Mouse (Mus musculus) limb, embryonic 12.5 days (tissue): Measurements from ENCODE around the gene Efr3b. TPM values are rescaled to one million over a fixed set of nuclear protein-coding genes. Genes with fewer than 3 reads are reported as not detected.
"Not testable (repeated sequence)": the region's sequence is repeated elsewhere in the genome, so short reads cannot be mapped to it uniquely, and the experiment has no call there.

Experiments used
- ATAC-seq: fragments of 200-750 bp; cut with Nextera tagmentation; 2 replicates; pipeline ENCODE4 v1.8.0; 2017; ENCODE audit warnings: low read depth, moderate TSS enrichment; ENCODE audit not compliant: insufficient number of reproducible peaks, insufficient read depth, low FRiP score, low TSS enrichment
- H3K27ac ChIP-seq: fragments of 300-500 bp; sonication (generic); 2 replicates; pipeline ENCODE4 v1.5.1; 2016; ENCODE audit warnings: mild to moderate bottlenecking, moderate library complexity
- H3K27me3 ChIP-seq: fragments of 300-500 bp; sonication (generic); 2 replicates; pipeline ENCODE4 v1.6.1; 2016; ENCODE audit warnings: mild to moderate bottlenecking, moderate library complexity
- H3K36me3 ChIP-seq: fragments of 300-500 bp; sonication (generic); 2 replicates; pipeline ENCODE4 v1.6.1; 2016; ENCODE audit warnings: mild to moderate bottlenecking, moderate library complexity
- H3K4me1 ChIP-seq: fragments of 300-500 bp; sonication (generic); replicated peaks from 2 replicates; pipeline ENCODE4 v1.6.1; 2016
- H3K4me2 ChIP-seq: fragments of 300-500 bp; sonication (generic); 2 replicates; pipeline ENCODE4 v1.6.1; 2016; ENCODE audit warnings: mild to moderate bottlenecking, moderate library complexity
- H3K4me3 ChIP-seq: fragments of 300-500 bp; sonication (generic); replicated peaks from 2 replicates; pipeline ENCODE4 v1.5.1; 2016; ENCODE audit warnings: mild to moderate bottlenecking
- H3K9ac ChIP-seq: fragments of 300-500 bp; sonication (generic); replicated peaks from 2 replicates; pipeline ENCODE4 v1.6.1; 2016; ENCODE audit warnings: mild to moderate bottlenecking, moderate library complexity
- H3K9me3 ChIP-seq: fragments of 300-500 bp; sonication (generic); 2 replicates; pipeline ENCODE4 v1.6.1; 2016; ENCODE audit warnings: mild to moderate bottlenecking, moderate library complexity
- WGBS: fragments of 180-500 bp; shearing (Covaris S2); methylation state at CpG from one replicate; pipeline ENCODE4 v1.1.7; 2016; 5-methylcytosine and 5-hydroxymethylcytosine counted together
- polyA plus RNA-seq: library from polyadenylated mRNA; unstranded; fragments of >200 nt; fragmentation: Nextera tagmentation; extraction: Ambion mirVana; gene quantifications from 2 replicates; pipeline ENCODE4 v1.2.1, GENCODE M21; 2016

The Efr3b gene
- polyA plus RNA-seq, 1 experiment from 2014 or later = 8.8 TPM

GRCm38 (mm10) chr12:3981350-3982131, 57.2 kb downstream of the Efr3b start:
- peaks cover 15% of the 10 kb centered on the region for H3K27me3 ChIP-seq
- peaks cover 28% of the 10 kb centered on the region for H3K36me3 ChIP-seq
- peak overlapping the region; percentile 85 for H3K4me2 ChIP-seq
- peak overlapping the region; percentile 48 for H3K4me3 ChIP-seq
- under 1% methylated on average over 41 of the region's 41 CpGs for whole genome bisulfite sequencing
- H3K9ac ChIP-seq = peak overlapping the region; percentile 53
- H3K27ac ChIP-seq = 0 out of 2 replicates have a peak overlapping the region, but pooled peaks have one; percentile 23
- H3K9me3 ChIP-seq = no peaks in the 10 kb centered on the region
- peak; percentile 92 for ATAC-seq
- peaks cover 11% of the 10 kb centered on the region for H3K4me1 ChIP-seq

- no peaks in the 10 kb centered on the region for H3K9me3 ChIP-seq
- no peak; the same call in none of the 2 replicates for ATAC-seq
Measured at GRCm38 (mm10) chr12:3980991-3981349, 57.7 kb downstream of the Efr3b start.

GRCm38 (mm10) chr12:3973169-3973568, 65.5 kb downstream of the Efr3b start:
- not testable (repeated sequence) for H3K4me1 ChIP-seq, H3K4me2 ChIP-seq, H3K27me3 ChIP-seq, H3K4me3 ChIP-seq, H3K27ac ChIP-seq, H3K9me3 ChIP-seq, H3K9ac ChIP-seq, ATAC-seq
- H3K36me3 ChIP-seq = peaks cover 61% of the 10 kb centered on the region
- 95% methylated on average over 6 of the region's 6 CpGs for WGBS

More at GRCm38 (mm10) chr12:3980991-3981349, 57.7 kb downstream of the Efr3b start:
- Histone ChIP-seq H3K4me3 (peak overlapping the region; percentile 48), H3K36me3 (peaks cover 32% of the 10 kb centered on the region), H3K27ac (0 out of 2 replicates have a peak overlapping the region, but pooled peaks have one; percentile 23), H3K27me3 (peaks cover 15% of the 10 kb centered on the region), H3K9ac (no peak overlapping the region), H3K4me1 (peaks cover 11% of the 10 kb centered on the region), H3K4me2 (peak overlapping the region; percentile 85)
- WGBS = 75% methylated on average over 1 of the region's 1 CpGs

DNA sequence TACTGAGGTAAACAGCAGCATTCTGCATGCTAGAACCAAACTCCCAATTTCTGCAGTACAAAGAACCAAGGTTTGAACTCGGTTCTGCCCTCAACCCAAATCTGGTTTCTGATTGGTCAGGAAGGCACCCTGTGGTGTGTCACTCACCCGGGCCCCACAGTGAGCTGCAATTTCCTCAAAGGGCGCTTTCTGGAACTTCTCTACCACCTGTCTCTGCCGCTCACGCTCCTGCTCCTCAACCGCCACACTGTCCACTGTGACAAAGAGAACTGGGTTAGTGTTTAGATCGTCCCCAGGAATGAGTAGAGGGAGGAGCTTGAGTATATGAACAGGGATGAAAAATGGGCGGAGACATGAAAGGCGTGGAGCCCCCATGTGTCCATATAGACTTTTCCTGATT, 70.3 kb downstream of the Efr3b start:
- Histone ChIP-seq H3K36me3 (peaks cover 47% of the 10 kb centered on the region), H3K4me1 (no peaks in the 10 kb centered on the region), H3K4me2 (no peak overlapping the region), H3K9ac (no peak overlapping the region), H3K27me3 (no peaks in the 10 kb centered on the region), H3K27ac (no peak overlapping the region), H3K9me3 (no peaks in the 10 kb centered on the region), H3K4me3 (no peak overlapping the region)
- 70% methylated on average over 9 of the region's 9 CpGs for WGBS
- ATAC-seq = no peak

DNA sequence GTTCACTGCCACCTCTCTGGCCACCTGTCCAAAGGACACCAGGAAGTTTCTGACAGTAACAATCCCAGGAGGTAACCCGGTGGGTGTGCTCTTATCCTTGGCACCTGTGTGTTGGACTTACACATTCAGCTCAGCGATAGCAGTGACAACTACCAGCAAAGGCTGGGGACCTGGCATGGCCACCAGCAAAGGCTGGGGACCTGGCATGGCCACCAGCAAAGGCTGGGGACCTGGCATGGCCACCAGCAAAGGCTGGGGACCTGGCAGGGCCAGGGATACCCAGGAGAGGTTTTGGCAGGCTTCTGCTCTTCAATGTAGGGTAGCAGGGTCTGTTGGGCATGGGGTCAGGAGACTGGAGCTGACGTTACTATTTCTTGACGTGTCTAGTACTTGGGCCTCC, 71.5 kb downstream of the Efr3b start:
- no peaks in the 10 kb centered on the region for H3K27me3 ChIP-seq
- H3K9ac ChIP-seq = no peak overlapping the region
- peaks cover 47% of the 10 kb centered on the region for H3K36me3 ChIP-seq
- no peak overlapping the region for H3K4me2 ChIP-seq
- no peaks in the 10 kb centered on the region for H3K9me3 ChIP-seq
- H3K27ac ChIP-seq = no peak overlapping the region
- H3K4me1 ChIP-seq = no peaks in the 10 kb centered on the region
- H3K4me3 ChIP-seq = no peak overlapping the region
- WGBS = 92% methylated on average over 4 of the region's 4 CpGs
- ATAC-seq = no peak

GRCm38 (mm10) chr12:3960553-3960952, 78.2 kb downstream of the Efr3b start:
- Histone ChIP-seq H3K27ac (peak overlapping the region; percentile 95; the same call in 1 of the 2 replicates), H3K4me1 (peaks cover 5% of the 10 kb centered on the region)
- 48% methylated on average over 4 of the region's 4 CpGs for WGBS

DNA sequence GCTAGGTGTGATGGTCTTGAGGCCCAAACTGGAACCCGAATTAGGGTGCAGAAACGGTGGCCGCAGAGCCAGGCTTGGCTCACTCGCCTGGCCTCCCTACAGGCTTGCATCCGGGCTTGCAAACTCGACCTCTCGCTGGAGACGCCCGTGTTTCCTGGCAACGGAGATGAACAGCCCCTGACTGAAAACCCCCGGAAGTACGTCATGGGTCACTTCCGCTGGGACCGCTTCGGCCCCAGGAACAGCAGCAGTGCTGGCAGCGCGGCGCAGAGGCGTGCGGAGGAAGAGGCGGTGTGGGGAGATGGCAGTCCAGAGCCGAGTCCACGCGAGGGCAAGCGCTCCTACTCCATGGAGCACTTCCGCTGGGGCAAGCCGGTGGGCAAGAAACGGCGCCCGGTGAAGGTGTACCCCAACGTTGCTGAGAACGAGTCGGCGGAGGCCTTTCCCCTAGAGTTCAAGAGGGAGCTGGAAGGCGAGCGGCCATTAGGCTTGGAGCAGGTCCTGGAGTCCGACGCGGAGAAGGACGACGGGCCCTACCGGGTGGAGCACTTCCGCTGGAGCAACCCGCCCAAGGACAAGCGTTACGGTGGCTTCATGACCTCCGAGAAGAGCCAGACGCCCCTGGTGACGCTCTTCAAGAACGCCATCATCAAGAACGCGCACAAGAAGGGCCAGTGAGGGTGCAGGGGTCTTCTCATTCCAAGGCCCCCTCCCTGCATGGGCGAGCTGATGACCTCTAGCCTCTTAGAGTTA, 78.7 kb downstream of the Efr3b start:
- H3K9me3 ChIP-seq = no peaks in the 10 kb centered on the region
- ATAC-seq = peak; percentile 90
- peaks cover 5% of the 10 kb centered on the region for H3K4me1 ChIP-seq
- WGBS = 2% methylated on average over 53 of the region's 53 CpGs
- peak overlapping the region; percentile 95 for H3K27ac ChIP-seq
- H3K36me3 ChIP-seq = no peaks in the 10 kb centered on the region
- H3K27me3 ChIP-seq = peaks cover 4% of the 10 kb centered on the region
- peak overlapping the region; percentile 78 for H3K9ac ChIP-seq
- peak overlapping the region; percentile 65 for H3K4me3 ChIP-seq
- peak overlapping the region; percentile 79 for H3K4me2 ChIP-seq

More at GRCm38 (mm10) chr12:3960553-3960952, 78.2 kb downstream of the Efr3b start:
- H3K9me3 ChIP-seq = no peaks in the 10 kb centered on the region
- H3K4me3 ChIP-seq = peak overlapping the region; percentile 65
- no peaks in the 10 kb centered on the region; the same call in 1 of the 2 replicates for H3K27me3 ChIP-seq
- 0 out of 2 replicates have a peak, but pooled peaks cover 2% of the 10 kb centered on the region for H3K36me3 ChIP-seq
- H3K9ac ChIP-seq = peak overlapping the region; percentile 78
- no peak for ATAC-seq
- peak overlapping the region; percentile 79 for H3K4me2 ChIP-seq

DNA sequence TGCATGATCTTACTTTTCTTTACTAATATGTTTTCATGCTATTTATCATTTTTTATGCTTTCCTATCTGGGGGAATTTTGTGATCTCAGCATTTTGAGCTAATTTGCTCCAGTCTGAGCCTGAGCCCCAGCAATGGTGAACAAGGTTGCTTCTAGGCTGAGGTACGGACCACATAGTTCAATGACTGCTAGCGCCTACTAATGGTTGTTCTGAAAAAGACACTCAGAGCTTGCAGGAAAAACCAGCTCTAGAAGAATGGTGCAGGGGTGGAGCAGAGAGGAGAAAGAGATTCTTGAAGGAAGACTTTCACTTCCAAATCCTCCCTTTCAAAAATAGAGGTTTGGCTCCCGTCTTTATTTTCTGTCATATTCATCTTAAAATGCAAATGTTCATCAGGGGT, 82.4 kb downstream of the Efr3b start:
- Histone ChIP-seq H3K4me1 (peaks cover 5% of the 10 kb centered on the region), H3K27ac (no peak overlapping the region), H3K9me3 (no peaks in the 10 kb centered on the region), H3K4me3 (no peak overlapping the region), H3K36me3 (no peaks in the 10 kb centered on the region), H3K4me2 (no peak overlapping the region), H3K27me3 (peaks cover 20% of the 10 kb centered on the region), H3K9ac (no peak overlapping the region)
- WGBS = 20% methylated on average over 3 of the region's 3 CpGs
- ATAC-seq = no peak

- Histone ChIP-seq H3K27ac (no peak overlapping the region), H3K36me3 (no peaks in the 10 kb centered on the region), H3K4me3 (no peak overlapping the region), H3K9ac (no peak overlapping the region), H3K4me2 (no peak overlapping the region), H3K4me1 (peaks cover 1% of the 10 kb centered on the region), H3K27me3 (peaks cover 20% of the 10 kb centered on the region), H3K9me3 (no peaks in the 10 kb centered on the region)
- 28% methylated on average over 10 of the region's 10 CpGs for WGBS
- ATAC-seq = no peak
Measured at GRCm38 (mm10) chr12:3955371-3955770, 83.3 kb downstream of the Efr3b start.

GRCm38 (mm10) chr12:3954651-3955050, 84.1 kb downstream of the Efr3b start, which contains the start of gene Pomc:
TSS of gene Pomc (plus strand) at chr12:3954951.
- Histone ChIP-seq H3K36me3 (no peaks in the 10 kb centered on the region), H3K4me1 (no peaks in the 10 kb centered on the region), H3K9ac (no peak within 1 kb of the TSS), H3K9me3 (no peaks in the 10 kb centered on the region), H3K27me3 (peaks cover 20% of the 10 kb centered on the region), H3K4me2 (no peak within 1 kb of the TSS), H3K4me3 (no peak within 1 kb of the TSS), H3K27ac (no peak within 1 kb of the TSS)
- no peak for ATAC-seq
- WGBS = 16% methylated on average over 22 of the region's 22 CpGs

GRCm38 (mm10) chr12:3947503-3947902, 91.2 kb downstream of the Efr3b start:
- Histone ChIP-seq H3K4me3 (no peak overlapping the region), H3K9ac (no peak overlapping the region), H3K27ac (no peak overlapping the region), H3K27me3 (no peaks in the 10 kb centered on the region), H3K4me1 (no peaks in the 10 kb centered on the region), H3K4me2 (no peak overlapping the region), H3K9me3 (no peaks in the 10 kb centered on the region), H3K36me3 (no peaks in the 10 kb centered on the region)
- WGBS = 72% methylated on average over 6 of the region's 6 CpGs
- no peak for ATAC-seq
